Mouse (Mus musculus) cerebellum, adult 2 months (tissue): ENCODE measurements at regions not wholly inside any gene's neighbourhood (a gene's known extent, or its start where the extent isn't known, plus 50 kb on each side); places are given as distances from the start of the nearest gene placed in this dataset.

ENCODE experiments used
- CTCF ChIP-seq: fragments of 200-500 bp; IDR thresholded peaks from 2 replicates; pipeline ENCODE4 v1.5.1; 2011; ENCODE audit warnings: low read depth, mild to moderate bottlenecking, control low read depth, low read length, moderate library complexity, borderline replicate concordance; ENCODE audit not compliant: insufficient read depth
- POLR2A ChIP-seq: fragments of 200-500 bp; IDR thresholded peaks from 2 replicates; pipeline ENCODE4 v1.6.1; 2011; ENCODE audit warnings: low read length, control low read depth, borderline replicate concordance; ENCODE audit not compliant: insufficient read depth

- TF ChIP-seq CTCF (no peak), POLR2A (no peak)
Measured at GRCm38 (mm10) chr17:13570796-13571195, 189.5 kb upstream of the Afdn start.
